Comparison of ENCODE assay signal across 9 mouse cellular contexts in genomic region chr13:23466306-23466705, GRCm38 (mm10). TPM values are rescaled to one million over a fixed set of nuclear protein-coding genes. Genes with fewer than 3 reads are reported as not detected.
DNase-seq lines count a peak whose midpoint lies in the region; ATAC-seq lines count a peak whose summit lies in the region.
"Had no signal": no experiment of that assay in that cellular context is flagged by ENCODE, and none has a peak within 500 bp of the region (broad histone marks: within the 10 kb centered on the region; RNA-seq: fewer than 3 reads in every experiment).

No protein-coding gene starts in this region.

- H3K36me3 ChIP-seq in heart, embryonic 14.5 days (ENCODE audit: control insufficient read depth, insufficient read depth, low read length), result no peaks in the 10 kb centered on the region
- H3K36me3 ChIP-seq in neural tube, embryonic 11.5 days (ENCODE audit: control insufficient read depth, insufficient read depth, low read length), result no peaks in the 10 kb centered on the region
- H3K36me3 ChIP-seq in limb, embryonic 12.5 days, result no peaks in the 10 kb centered on the region

- no peak for ATAC-seq in heart, embryonic 14.5 days (ENCODE audit: insufficient number of reproducible peaks, insufficient read depth, low FRiP score, low read depth)
- no peak for ATAC-seq in neural tube, embryonic 11.5 days (ENCODE audit: insufficient read depth, low FRiP score, low TSS enrichment)
- ATAC-seq in limb, embryonic 12.5 days (ENCODE audit: insufficient number of reproducible peaks, insufficient read depth, low FRiP score, low TSS enrichment, low read depth), result no peak
- no peak for ATAC-seq in CD4-positive, CD25-positive, alpha-beta regulatory T cell, adult 4 months

- WGBS in heart, embryonic 14.5 days, result 46% methylated on average over 1 of the region's 1 CpGs
- 58% methylated on average over 1 of the region's 1 CpGs for WGBS in neural tube, embryonic 11.5 days
- 33% methylated on average over 1 of the region's 1 CpGs for WGBS in limb, embryonic 12.5 days

- intact Hi-C loops in heart, postnatal 14 days (cut with DNase I), result no loop called here

- H3K4me1 ChIP-seq in heart, embryonic 14.5 days (ENCODE audit: control insufficient read depth in 2 of 2, insufficient read depth in 2 of 2, low read length in 2 of 2), result peaks cover 3 to 16% of the 10 kb centered on the region in 2 experiments; a peak in 3 of 4 replicates
- peaks cover 9% of the 10 kb centered on the region; the same call in 1 of the 2 replicates for H3K4me1 ChIP-seq in neural tube, embryonic 11.5 days (ENCODE audit: control insufficient read depth, insufficient read depth, low read length)
- H3K4me1 ChIP-seq in limb, embryonic 12.5 days (replicated peaks), result peaks cover 9% of the 10 kb centered on the region; the same call in 1 of the 2 replicates

- no peak for DNase-seq in heart, postnatal 14 days
- no peak for DNase-seq in neural tube, embryonic 11.5 days (ENCODE audit: low spot score)
- no peak for DNase-seq in neural tube, embryonic 10.5 days (ENCODE audit: extremely low spot score, low spot score)
- DNase-seq in layer of hippocampus, adult 11-12 months (ENCODE audit: low spot score), result no peak
- DNase-seq in gastrocnemius, postnatal 25 days, result no peak

- H3K4me2 ChIP-seq in heart, embryonic 14.5 days (ENCODE audit: low read length), result peak overlapping the region; percentile 80
- peak overlapping the region; percentile 54; the same call in 1 of the 2 replicates for H3K4me2 ChIP-seq in neural tube, embryonic 11.5 days (ENCODE audit: low read depth)
- peak overlapping the region; percentile 85 for H3K4me2 ChIP-seq in limb, embryonic 12.5 days

- H3K27ac ChIP-seq in heart, embryonic 14.5 days (replicated peaks in 1 of 2; ENCODE audit: control insufficient read depth in 1 of 2, insufficient read depth in 1 of 2, low read depth in 2 of 2, low read length in 2 of 2), result no peak overlapping the region
- no peak overlapping the region for H3K27ac ChIP-seq in neural tube, embryonic 11.5 days (ENCODE audit: low read depth, low read length)
- no peak overlapping the region for H3K27ac ChIP-seq in limb, embryonic 12.5 days

- H3K9me3 ChIP-seq in heart, embryonic 14.5 days (ENCODE audit: control insufficient read depth, low read length), result no peaks in the 10 kb centered on the region
- no peaks in the 10 kb centered on the region for H3K9me3 ChIP-seq in neural tube, embryonic 11.5 days (ENCODE audit: control insufficient read depth, low read length)
- no peaks in the 10 kb centered on the region for H3K9me3 ChIP-seq in limb, embryonic 12.5 days

- H3K4me3 ChIP-seq in heart, embryonic 14.5 days (ENCODE audit: control insufficient read depth in 1 of 2, insufficient read depth in 1 of 2, low read depth in 1 of 2, low read length in 2 of 2), result no peak overlapping the region; a peak in 1 of 4 replicates
- no peak overlapping the region for H3K4me3 ChIP-seq in neural tube, embryonic 11.5 days (ENCODE audit: low read depth, low read length)
- peak overlapping the region; percentile 58; the same call in 1 of the 2 replicates for H3K4me3 ChIP-seq in limb, embryonic 12.5 days (replicated peaks)

- H3K9ac ChIP-seq in heart, embryonic 14.5 days (ENCODE audit: low read length), result 0 out of 2 replicates have a peak overlapping the region, but pooled peaks have one; percentile 76
- H3K9ac ChIP-seq in neural tube, embryonic 11.5 days (ENCODE audit: low read length), result no peak overlapping the region
- no peak overlapping the region for H3K9ac ChIP-seq in limb, embryonic 12.5 days (replicated peaks)

- H3K27me3 ChIP-seq in heart, embryonic 14.5 days (ENCODE audit: control insufficient read depth, insufficient read depth, low read length), result no peaks in the 10 kb centered on the region
- no peaks in the 10 kb centered on the region; the same call in 1 of the 2 replicates for H3K27me3 ChIP-seq in neural tube, embryonic 11.5 days (ENCODE audit: control insufficient read depth, insufficient read depth, low read length)
- 0 out of 2 replicates have a peak, but pooled peaks cover 7% of the 10 kb centered on the region for H3K27me3 ChIP-seq in limb, embryonic 12.5 days

RNA-seq across cellular contexts. Expression of gene Btn1a1, which starts 0.6 kb away (rescaled TPM):
- 1.7 and 1.9 TPM in 2 replicates for polyA plus RNA-seq in heart, embryonic 14.5 days (2014; fragmentation: Nextera tagmentation; extraction: Ambion mirVana)
- total RNA-seq in heart, postnatal 14 days (2021), result not detected
- 0.16 TPM in 1 of 2 replicates, not detected in the other for polyA plus RNA-seq in neural tube, embryonic 11.5 days (2014; fragmentation: Nextera tagmentation; extraction: Ambion mirVana)
- polyA plus RNA-seq in limb, embryonic 12.5 days (2016; fragmentation: Nextera tagmentation; extraction: Ambion mirVana), result 0.10 and 0.12 TPM in 2 replicates
- not detected for polyA plus RNA-seq in CD4-positive, CD25-positive, alpha-beta regulatory T cell, adult 4 months (2017; shearing (Covaris generic))
- total RNA-seq in gastrocnemius, postnatal 25 days (2021), result not detected

RNA-seq across cellular contexts. Expression of gene Btn2a2, which starts 22.4 kb away (rescaled TPM):
- polyA plus RNA-seq in heart, embryonic 14.5 days (2014; fragmentation: Nextera tagmentation; extraction: Ambion mirVana), result 0.40 and 0.43 TPM in 2 replicates
- not detected for total RNA-seq in heart, postnatal 14 days (2021)
- polyA plus RNA-seq in neural tube, embryonic 11.5 days (2014; fragmentation: Nextera tagmentation; extraction: Ambion mirVana), result 0.65 and 0.81 TPM in 2 replicates
- polyA plus RNA-seq in limb, embryonic 12.5 days (2016; fragmentation: Nextera tagmentation; extraction: Ambion mirVana), result 1.8 and 1.9 TPM in 2 replicates
- polyA plus RNA-seq in CD4-positive, CD25-positive, alpha-beta regulatory T cell, adult 4 months (2017; shearing (Covaris generic)), result not detected
- total RNA-seq in gastrocnemius, postnatal 25 days (2021), result not detected
- total RNA-seq: adrenal gland, postnatal 10 days had no signal

RNA-seq across cellular contexts. Expression of gene Abt1, which starts 42.6 kb away (rescaled TPM):
- 8.3 and 9.1 TPM in 2 replicates for polyA plus RNA-seq in heart, embryonic 14.5 days (2014; fragmentation: Nextera tagmentation; extraction: Ambion mirVana)
- total RNA-seq in heart, postnatal 14 days (2021), result 1 to 10 TPM; 4.5 to 5.0 TPM
- polyA plus RNA-seq in neural tube, embryonic 11.5 days (2014; fragmentation: Nextera tagmentation; extraction: Ambion mirVana), result 13.3 and 13.7 TPM in 2 replicates
- polyA plus RNA-seq in limb, embryonic 12.5 days (2016; fragmentation: Nextera tagmentation; extraction: Ambion mirVana), result 14.4 and 15.2 TPM in 2 replicates
- polyA plus RNA-seq in CD4-positive, CD25-positive, alpha-beta regulatory T cell, adult 4 months (2017; shearing (Covaris generic)), result 10 to 100 TPM; 12.4 to 14.5 TPM
- total RNA-seq in gastrocnemius, postnatal 25 days (2021), result 1 to 10 TPM; 2.9 to 3.7 TPM
